Comparison of ENCODE assay signal across 8 mouse cellular contexts in the genomic region with DNA sequence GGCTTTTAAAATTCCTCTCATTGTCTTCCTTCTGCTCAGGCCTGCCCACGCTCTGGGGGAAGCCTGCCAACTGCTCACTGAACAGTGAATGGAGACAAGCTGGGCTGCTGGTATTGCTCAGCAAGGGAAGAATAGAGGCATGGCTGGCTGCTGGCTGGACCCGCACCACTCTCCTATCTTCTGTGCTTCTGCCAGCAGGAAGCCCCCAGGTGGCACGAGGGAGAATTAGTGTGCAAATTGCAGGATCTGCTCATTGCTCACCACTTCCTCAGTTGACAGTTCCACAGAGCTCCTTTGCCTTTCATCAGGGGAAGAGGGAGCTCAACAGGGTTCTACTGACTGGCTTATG.
DNase-seq lines count a peak whose midpoint lies in the region; ATAC-seq and TF ChIP-seq lines count a peak whose summit lies in the region.

No protein-coding gene starts in this region.

- intact Hi-C loops in heart, postnatal 14 days (cut with DNase I) = no loop called here

- no peak overlapping the region for H3K27ac ChIP-seq in layer of hippocampus, adult 2 months
- H3K27ac ChIP-seq in thymus, adult 2 months (ENCODE audit: control insufficient read depth, insufficient read depth, low read length) = no peak overlapping the region

- 5% methylated on average over 3 of the region's 3 CpGs for WGBS in thymus, adult 2 months

- H3K4me1 ChIP-seq in thymus, adult 2 months (replicated peaks; ENCODE audit: control insufficient read depth, insufficient read depth, low read length) = no peaks in the 10 kb centered on the region

- ATAC-seq in megakaryocyte, adult 5-6 weeks (ENCODE audit: poor library complexity, severe bottlenecking) = peak; percentile 61

- H3K36me3 ChIP-seq in thymus, adult 2 months (ENCODE audit: control insufficient read depth, insufficient read depth, low read length) = no peaks in the 10 kb centered on the region

- H3K27me3 ChIP-seq in thymus, adult 2 months (ENCODE audit: control insufficient read depth, insufficient read depth, low read length) = no peaks in the 10 kb centered on the region

- TF ChIP-seq CTCF in layer of hippocampus, adult 2 months (conservative IDR thresholded peaks at IDR 0.05) = 0 out of 2 replicates have a peak, but pooled peaks have one; percentile 10
- TF ChIP-seq CTCF in thymus, adult 2 months (IDR thresholded peaks at IDR 0.05; ENCODE audit: borderline replicate concordance, control insufficient read depth, extremely low read depth, insufficient read depth, low read length, poor library complexity) = no peak

- TF ChIP-seq POLR2A in thymus, adult 2 months (IDR thresholded peaks at IDR 0.05; ENCODE audit: control insufficient read depth, extremely low read depth, insufficient read depth, low read length, poor library complexity) = no peak

- H3K4me3 ChIP-seq in layer of hippocampus, adult 2 months = peak overlapping the region; percentile 1; the same call in 1 of the 2 replicates
- no peak overlapping the region for H3K4me3 ChIP-seq in thymus, adult 2 months (ENCODE audit: control insufficient read depth, insufficient read depth, low read length)

- peak; percentile 57 for DNase-seq in 3T3-L1 (ENCODE audit: low read depth, low spot score)
- peak; percentile 4 for DNase-seq in ES-CJ7 (ENCODE audit: low read depth, low spot score)
- DNase-seq in embryo, embryonic 9.5 days (ENCODE audit: extremely low spot score) = peak; percentile 26
- peak; percentile 36 to 49 for DNase-seq in heart, postnatal 14 days
- peak; percentile 85 to 90 for DNase-seq in layer of hippocampus, adult 2 months (ENCODE audit: low spot score in 2 of 2)
- peak; percentile 87 for DNase-seq in right cerebral cortex, postnatal 25 days
- no peak for DNase-seq in thymus, adult 2 months
